Mouse (Mus musculus) embryonic facial prominence, embryonic 12.5 days (tissue): ENCODE measurements around the gene Pafah1b3. TPM values are rescaled to one million over a fixed set of nuclear protein-coding genes. Genes with fewer than 3 reads are reported as not detected.
A peak's percentile ranks its signal among the peaks of the same experiment; 100 is the strongest.
"Not testable (repeated sequence)": the region's sequence is repeated elsewhere in the genome, so short reads cannot be mapped to it uniquely, and the experiment has no call there.

Source experiments
- ATAC-seq: fragments of 200-750 bp; cut with Nextera tagmentation; 2 replicates; pipeline ENCODE4 v1.8.0; 2017; ENCODE audit not compliant: insufficient number of reproducible peaks, insufficient read depth, low FRiP score, low TSS enrichment
- H3K27ac ChIP-seq: fragments of 300-500 bp; sonication (generic); 2 replicates; pipeline ENCODE4 v1.5.1; 2016; ENCODE audit warnings: mild to moderate bottlenecking
- H3K27me3 ChIP-seq: fragments of 300-500 bp; sonication (generic); 2 replicates; pipeline ENCODE4 v1.6.1; 2016; ENCODE audit warnings: mild to moderate bottlenecking, moderate library complexity
- H3K36me3 ChIP-seq: fragments of 300-500 bp; sonication (generic); 2 replicates; pipeline ENCODE4 v1.6.1; 2016; ENCODE audit warnings: mild to moderate bottlenecking
- H3K4me1 ChIP-seq: fragments of 300-500 bp; sonication (generic); 2 replicates; pipeline ENCODE4 v1.6.1; 2016
- H3K4me2 ChIP-seq: fragments of 300-500 bp; sonication (generic); replicated peaks from 2 replicates; pipeline ENCODE4 v1.6.1; 2016; ENCODE audit warnings: mild to moderate bottlenecking, moderate library complexity
- H3K4me3 ChIP-seq: fragments of 300-500 bp; sonication (generic); 2 replicates; pipeline ENCODE4 v1.5.1; 2016; ENCODE audit warnings: mild to moderate bottlenecking
- H3K9ac ChIP-seq: fragments of 300-500 bp; sonication (generic); 2 replicates; pipeline ENCODE4 v1.6.1; 2016; ENCODE audit warnings: mild to moderate bottlenecking, moderate library complexity
- H3K9me3 ChIP-seq: fragments of 300-500 bp; sonication (generic); 2 replicates; pipeline ENCODE4 v1.6.1; 2016; ENCODE audit warnings: mild to moderate bottlenecking, moderate library complexity
- WGBS: fragments of 180-500 bp; shearing (Covaris S2); methylation state at CpG from one replicate; pipeline ENCODE4 v1.1.7; 2016; 5-methylcytosine and 5-hydroxymethylcytosine counted together
- polyA plus RNA-seq: library from polyadenylated mRNA; unstranded; fragments of >200 nt; fragmentation: Nextera tagmentation; extraction: Ambion mirVana; gene quantifications from 2 replicates; pipeline ENCODE4 v1.2.1, GENCODE M21; 2016

The Pafah1b3 gene
- polyA plus RNA-seq, 1 experiment from 2014 or later, result 317 TPM

DNA sequence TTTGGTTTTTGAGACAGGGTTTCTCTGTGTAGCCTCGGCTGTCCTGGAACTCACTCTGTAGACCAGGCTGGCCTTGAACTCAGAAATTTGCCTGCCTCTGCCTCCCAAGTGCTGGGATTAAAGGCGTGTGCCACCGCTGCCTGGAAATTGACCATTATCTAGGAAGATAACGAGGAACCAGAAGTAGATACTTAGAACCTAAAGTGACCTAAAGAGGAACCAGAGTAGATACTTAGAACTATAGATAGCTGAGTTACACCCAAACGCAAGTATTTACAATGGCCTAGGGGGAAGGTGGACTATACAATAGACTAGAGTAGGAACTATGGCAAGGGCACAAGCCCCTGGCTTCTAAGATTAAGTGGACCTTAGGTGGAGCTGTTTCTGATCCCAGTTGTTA lies 32.0 kb downstream of the Pafah1b3 start:
- not testable (repeated sequence) for H3K9me3 ChIP-seq, H3K27ac ChIP-seq, H3K4me2 ChIP-seq, H3K9ac ChIP-seq, H3K4me3 ChIP-seq, H3K27me3 ChIP-seq, H3K36me3 ChIP-seq, ATAC-seq
- peaks cover 25% of the 10 kb centered on the region for H3K4me1 ChIP-seq
- WGBS, result 86% methylated on average over 5 of the region's 5 CpGs

DNA sequence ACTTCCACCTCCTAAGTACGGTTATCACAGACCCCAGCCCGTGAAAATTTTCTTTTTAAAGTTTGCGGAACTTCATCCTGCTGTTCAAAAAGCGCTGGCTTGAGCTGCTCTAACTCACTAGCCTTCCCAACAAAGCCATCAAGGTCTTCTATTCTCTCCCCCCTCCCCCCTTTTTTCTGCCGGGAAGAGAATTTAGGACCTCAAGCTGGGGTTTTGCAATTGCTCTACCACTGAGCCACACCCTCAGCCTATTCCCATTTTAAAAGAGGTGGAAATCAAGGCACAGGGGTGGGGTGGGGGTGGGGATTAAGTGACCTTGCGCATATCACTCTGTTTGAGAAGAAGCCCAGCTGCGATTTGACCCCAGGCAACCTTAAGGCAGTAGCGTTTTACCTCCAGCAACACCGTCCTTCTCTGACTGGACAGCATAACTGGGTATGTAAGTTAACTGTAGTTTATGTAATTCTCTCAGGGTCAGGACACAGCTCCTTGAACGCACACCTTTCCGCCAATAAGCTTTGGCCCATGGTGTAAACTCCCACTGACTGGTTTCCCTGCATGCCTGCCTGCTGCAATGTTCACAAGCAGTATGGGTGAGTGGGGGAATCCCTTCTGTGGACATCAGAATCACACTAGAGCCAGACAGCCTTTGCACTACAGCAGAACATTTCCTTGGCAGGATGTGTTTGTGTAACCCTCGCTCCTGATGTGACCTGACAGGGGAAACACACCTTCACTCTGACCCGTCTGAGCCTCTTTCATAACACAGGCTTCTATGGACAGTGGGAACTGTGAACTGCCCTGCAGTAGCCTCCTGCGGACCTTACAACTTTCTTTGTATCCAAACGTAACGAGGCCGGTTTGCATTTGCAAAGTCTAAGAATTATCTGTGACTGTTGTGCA lies 33.6 kb downstream of the Pafah1b3 start:
- H3K4me3 ChIP-seq, result no peak overlapping the region
- H3K9me3 ChIP-seq, result no peaks in the 10 kb centered on the region
- 23% methylated on average over 17 of the region's 17 CpGs for WGBS
- ATAC-seq, result no peak
- no peak overlapping the region for H3K27ac ChIP-seq
- H3K9ac ChIP-seq, result no peak overlapping the region
- H3K36me3 ChIP-seq, result no peaks in the 10 kb centered on the region
- H3K27me3 ChIP-seq, result no peaks in the 10 kb centered on the region
- peaks cover 13% of the 10 kb centered on the region; the same call in 1 of the 2 replicates for H3K4me1 ChIP-seq
- H3K4me2 ChIP-seq, result no peak overlapping the region

DNA sequence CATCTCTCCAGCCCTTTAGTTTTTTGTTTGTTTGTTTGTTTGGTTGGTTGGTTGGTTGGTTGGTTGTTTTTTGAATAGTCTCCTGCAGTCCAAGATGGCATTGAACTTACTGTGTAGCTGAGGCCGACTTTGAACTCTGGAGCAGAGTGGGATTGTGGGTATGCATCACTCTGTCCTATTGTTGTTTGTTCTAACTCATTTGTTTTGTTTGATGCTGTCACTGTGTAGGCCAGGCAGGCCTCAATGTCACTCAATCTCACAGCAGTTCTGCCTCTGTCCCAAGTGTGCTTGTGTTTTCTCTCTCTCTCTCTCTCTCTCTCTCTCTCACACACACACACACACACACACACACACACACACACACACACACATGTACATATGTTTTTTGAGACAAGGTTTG lies 35.9 kb downstream of the Pafah1b3 start:
- H3K4me3 ChIP-seq, result no peak overlapping the region
- no peaks in the 10 kb centered on the region for H3K9me3 ChIP-seq
- no peak overlapping the region for H3K4me2 ChIP-seq
- no peaks in the 10 kb centered on the region for H3K36me3 ChIP-seq
- ATAC-seq, result no peak
- H3K27me3 ChIP-seq, result no peaks in the 10 kb centered on the region
- H3K27ac ChIP-seq, result no peak overlapping the region
- 75% methylated on average over 1 of the region's 1 CpGs for WGBS
- no peak overlapping the region for H3K9ac ChIP-seq
- peaks cover 7% of the 10 kb centered on the region; the same call in 1 of the 2 replicates for H3K4me1 ChIP-seq

DNA sequence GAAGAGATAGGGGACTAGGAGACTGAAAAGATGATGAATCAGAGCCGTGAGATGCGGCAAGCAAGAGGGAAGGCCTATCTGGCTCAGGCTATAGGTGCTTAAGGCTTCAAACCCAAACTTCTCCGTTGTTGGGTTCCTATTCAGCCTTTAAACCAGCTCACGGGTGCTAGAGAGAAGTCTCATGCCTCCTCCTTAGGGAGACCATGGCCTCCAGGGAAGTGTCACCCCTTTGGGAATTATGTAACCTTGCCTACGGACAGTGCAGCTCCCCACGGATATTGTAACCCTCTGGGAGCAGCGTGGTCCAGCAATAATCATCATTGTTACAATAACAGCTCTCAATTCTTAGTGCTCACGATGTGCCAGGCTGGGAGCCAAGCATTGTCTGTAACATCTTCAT lies 46.0 kb downstream of the Pafah1b3 start:
- H3K9me3 ChIP-seq, result no peaks in the 10 kb centered on the region
- peaks cover 30% of the 10 kb centered on the region for H3K4me1 ChIP-seq
- no peak for ATAC-seq
- WGBS, result 12% methylated on average over 8 of the region's 8 CpGs
- peak overlapping the region; percentile 81 for H3K9ac ChIP-seq
- no peaks in the 10 kb centered on the region for H3K36me3 ChIP-seq
- H3K4me3 ChIP-seq, result peak overlapping the region; percentile 72
- no peaks in the 10 kb centered on the region for H3K27me3 ChIP-seq
- H3K4me2 ChIP-seq, result peak overlapping the region; percentile 97
- peak overlapping the region; percentile 99 for H3K27ac ChIP-seq

DNA sequence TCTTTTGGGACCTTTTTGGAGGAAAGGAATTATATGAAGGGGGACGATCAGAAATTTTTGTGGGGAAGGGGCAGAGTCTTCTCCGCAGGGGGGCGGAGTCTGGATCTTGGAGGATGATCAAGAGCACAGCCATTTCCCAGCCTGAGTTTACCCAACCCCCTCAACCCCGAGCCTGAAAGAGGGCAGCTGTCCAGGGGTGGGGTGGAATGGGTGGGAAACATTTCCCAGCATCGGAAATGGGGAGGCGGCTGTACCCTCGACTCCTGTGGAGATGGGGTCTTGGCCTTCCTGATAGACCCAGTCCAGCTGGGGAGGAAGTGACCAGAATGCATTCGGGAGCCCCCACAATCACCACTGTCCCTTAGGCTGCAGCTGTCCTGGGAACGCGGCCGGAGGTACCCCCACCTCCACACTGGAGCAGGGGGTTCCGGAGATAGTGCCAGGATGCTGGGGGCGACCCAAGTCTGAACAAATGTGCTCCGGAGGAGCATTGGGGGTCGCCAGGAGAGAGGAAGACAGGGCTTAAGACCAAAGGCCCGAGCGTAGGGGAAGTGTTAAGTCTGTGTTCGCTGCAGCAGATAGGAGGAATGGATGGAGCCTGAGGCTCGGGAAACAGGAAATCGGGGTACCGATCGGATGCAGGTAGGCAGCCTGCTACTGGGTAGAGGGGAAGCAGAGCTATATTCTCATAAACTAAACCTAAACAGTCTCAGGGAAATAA lies 46.6 kb downstream of the Pafah1b3 start:
- no peak; the same call in 1 of the 2 replicates for ATAC-seq
- Histone ChIP-seq H3K4me2 (peak overlapping the region; percentile 97), H3K9ac (peak overlapping the region; percentile 81), H3K4me3 (peak overlapping the region; percentile 72), H3K27me3 (no peaks in the 10 kb centered on the region), H3K36me3 (no peaks in the 10 kb centered on the region), H3K4me1 (peaks cover 36% of the 10 kb centered on the region), H3K27ac (peak overlapping the region; percentile 99), H3K9me3 (no peaks in the 10 kb centered on the region)
- 2% methylated on average over 22 of the region's 22 CpGs for WGBS

DNA sequence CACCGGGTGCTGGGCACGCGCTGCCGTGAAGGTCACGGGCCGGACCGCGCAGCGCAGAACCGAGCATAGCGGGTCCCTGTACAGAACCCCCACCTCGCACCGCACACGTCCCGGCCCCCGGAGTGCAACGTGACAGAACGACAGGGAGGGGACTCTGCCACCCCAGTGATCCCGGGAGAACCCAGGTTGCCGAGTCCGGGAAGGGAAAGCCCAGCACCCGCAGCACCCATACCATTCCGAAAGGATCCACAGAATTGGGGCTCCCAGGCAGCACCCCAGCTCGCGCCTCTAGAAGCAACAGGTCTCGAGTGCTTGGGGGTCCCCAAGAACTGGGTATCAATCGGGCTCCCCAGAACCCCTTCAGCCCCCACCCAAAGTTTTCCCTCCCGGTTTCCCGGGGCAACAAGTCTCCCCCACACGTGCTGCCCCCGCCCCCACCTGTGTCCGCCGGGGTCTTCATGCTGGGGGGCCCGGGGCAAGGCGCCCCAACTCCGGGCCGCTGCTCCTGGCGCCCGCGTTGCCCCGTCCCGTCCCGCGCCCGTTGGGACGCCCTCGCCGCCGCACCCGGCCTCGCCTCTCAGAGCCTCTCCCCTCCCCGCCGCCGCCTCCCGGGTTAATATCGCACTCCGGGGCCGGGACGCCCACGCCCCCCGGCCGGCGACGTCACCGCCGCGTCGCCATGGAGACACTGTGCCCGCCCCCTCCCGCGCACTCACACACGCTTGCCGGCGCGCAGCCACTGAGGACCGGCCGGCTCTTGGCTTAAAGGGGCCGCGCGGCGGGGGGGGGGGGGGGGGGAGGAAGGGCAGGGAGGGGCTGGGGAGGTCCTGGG lies 47.4 kb downstream of the Pafah1b3 start, which contains the start of gene Erf:
Gene Erf (minus strand): TSS at position 621 of the 832 bp plus-strand sequence.
- Histone ChIP-seq H3K9me3 (no peaks in the 10 kb centered on the region), H3K4me2 (peak within 1 kb of the TSS; percentile 97), H3K27me3 (no peaks in the 10 kb centered on the region), H3K36me3 (peaks cover 7% of the 10 kb centered on the region; the same call in 1 of the 2 replicates), H3K4me3 (peak within 1 kb of the TSS; percentile 72), H3K9ac (peak within 1 kb of the TSS; percentile 81), H3K27ac (peak within 1 kb of the TSS; percentile 99), H3K4me1 (peaks cover 44% of the 10 kb centered on the region)
- ATAC-seq, result peak; percentile 67
- 1% methylated on average over 76 of the region's 81 CpGs for WGBS

DNA sequence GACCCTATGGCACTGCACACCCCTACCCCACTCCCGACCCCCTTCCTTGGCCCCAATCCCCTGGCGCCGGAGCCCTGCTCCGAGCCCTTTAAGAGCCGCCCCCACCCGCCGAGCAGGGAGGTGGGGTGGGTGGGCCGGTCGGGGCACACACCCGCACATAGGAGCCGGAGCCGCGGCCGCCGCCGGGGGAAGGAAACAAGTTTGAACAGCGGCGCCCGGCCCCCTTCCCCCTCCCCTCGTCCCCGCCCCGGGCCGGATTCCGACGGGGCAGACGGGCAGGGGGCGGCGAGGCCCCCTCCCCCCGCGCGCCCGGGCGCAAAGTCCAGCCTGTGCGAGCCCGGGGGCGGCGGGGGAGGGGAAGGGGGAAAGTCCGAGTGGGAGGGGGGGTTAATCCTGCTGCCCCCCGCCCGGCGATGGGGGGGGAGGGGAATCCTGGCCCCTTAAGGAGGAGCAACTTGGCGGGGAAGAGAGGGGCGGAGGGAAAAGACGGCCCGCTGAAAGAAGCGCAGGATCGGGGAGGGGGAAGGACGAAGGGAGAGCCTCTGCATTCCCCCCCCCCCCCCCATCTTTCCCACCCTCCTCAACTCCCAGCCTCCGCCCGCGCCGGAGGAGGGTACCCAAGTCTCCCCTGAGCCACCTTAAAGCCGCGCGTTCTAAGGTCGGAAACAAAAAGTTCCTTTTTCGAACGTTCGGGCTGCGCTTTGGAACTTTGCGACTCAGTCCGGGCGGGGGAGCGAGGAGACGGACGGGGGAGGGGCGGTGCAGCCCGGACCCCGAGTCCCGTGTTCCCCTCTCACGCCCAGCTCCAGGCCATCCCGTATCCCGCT lies 48.3 kb downstream of the Pafah1b3 start:
- Histone ChIP-seq H3K9me3 (no peaks in the 10 kb centered on the region), H3K4me1 (peaks cover 49% of the 10 kb centered on the region), H3K4me2 (peak overlapping the region; percentile 97), H3K4me3 (peak overlapping the region; percentile 72), H3K27ac (peak overlapping the region; percentile 99), H3K9ac (peak overlapping the region; percentile 81), H3K27me3 (no peaks in the 10 kb centered on the region), H3K36me3 (peaks cover 16% of the 10 kb centered on the region)
- peak; percentile 43 for ATAC-seq
- WGBS, result 1% methylated on average over 52 of the region's 73 CpGs

DNA sequence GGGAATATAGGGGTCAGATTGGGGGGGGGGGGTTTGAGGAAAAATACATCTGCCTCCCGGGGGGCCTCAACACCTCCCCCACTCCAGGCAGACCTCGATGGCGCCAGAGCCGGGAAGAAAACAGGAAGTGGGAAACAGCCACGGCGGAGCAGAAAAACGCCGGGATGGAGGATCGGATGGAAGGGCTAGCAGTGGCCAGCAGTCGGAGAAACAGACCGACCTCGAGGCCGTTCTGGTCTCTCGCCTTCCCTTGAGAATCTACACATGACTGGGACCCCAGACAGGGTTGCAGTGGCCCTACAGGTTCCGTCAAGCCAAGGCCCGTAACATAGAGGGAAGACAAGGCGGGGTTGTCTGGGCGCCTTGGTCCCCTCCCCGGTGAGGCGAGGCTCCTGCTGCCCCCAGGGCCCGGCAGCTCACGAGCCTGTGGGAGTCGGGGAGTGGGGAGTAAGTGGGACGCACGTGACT lies 48.9 kb downstream of the Pafah1b3 start:
- under 1% methylated on average over 24 of the region's 25 CpGs for WGBS

DNA sequence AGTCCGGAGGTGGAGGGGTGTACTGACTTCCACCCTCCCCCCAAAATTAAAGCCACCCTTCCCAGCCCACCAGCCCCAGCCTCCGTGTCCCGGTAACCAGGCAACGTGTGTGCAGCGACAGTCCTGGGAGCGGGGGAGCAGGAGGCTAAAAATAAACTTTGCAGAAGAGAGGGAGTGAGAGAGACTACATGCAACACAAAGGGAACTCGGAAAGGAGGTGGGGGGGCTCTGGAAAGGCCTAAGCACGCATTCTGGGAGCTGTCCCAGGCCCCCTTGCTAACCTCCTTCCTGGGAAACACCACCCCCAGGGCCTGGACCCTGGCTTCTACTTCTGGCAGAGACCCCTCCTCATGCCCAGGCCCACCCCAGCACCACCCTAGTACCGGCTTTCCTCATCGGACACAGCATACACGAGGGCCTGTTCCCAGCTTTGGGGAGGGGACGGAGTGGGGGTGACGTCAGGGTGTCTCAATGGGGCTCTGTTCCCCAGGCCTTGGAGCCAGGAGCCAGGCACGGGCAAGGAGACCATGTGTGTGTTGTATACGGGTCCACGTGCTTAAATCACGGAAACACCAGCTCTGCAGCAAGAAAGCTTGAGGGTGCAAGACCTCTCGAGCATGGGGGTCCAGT lies 49.7 kb downstream of the Pafah1b3 start:
- Histone ChIP-seq H3K9me3 (no peaks in the 10 kb centered on the region), H3K4me3 (peak overlapping the region; percentile 72), H3K9ac (peak overlapping the region; percentile 81), H3K27me3 (no peaks in the 10 kb centered on the region), H3K27ac (peak overlapping the region; percentile 99), H3K4me2 (peak overlapping the region; percentile 97), H3K4me1 (peaks cover 49% of the 10 kb centered on the region), H3K36me3 (peaks cover 27% of the 10 kb centered on the region)
- no peak for ATAC-seq
- WGBS, result 2% methylated on average over 18 of the region's 18 CpGs

More for the DNA sequence above, 48.9 kb downstream of the Pafah1b3 start:
- Histone ChIP-seq H3K4me2 (peak overlapping the region; percentile 97), H3K9me3 (no peaks in the 10 kb centered on the region), H3K9ac (peak overlapping the region; percentile 81), H3K27me3 (no peaks in the 10 kb centered on the region), H3K36me3 (peaks cover 22% of the 10 kb centered on the region), H3K27ac (peak overlapping the region; percentile 99), H3K4me3 (peak overlapping the region; percentile 72), H3K4me1 (peaks cover 49% of the 10 kb centered on the region)
- peak; percentile 4; the same call in 1 of the 2 replicates for ATAC-seq

DNA sequence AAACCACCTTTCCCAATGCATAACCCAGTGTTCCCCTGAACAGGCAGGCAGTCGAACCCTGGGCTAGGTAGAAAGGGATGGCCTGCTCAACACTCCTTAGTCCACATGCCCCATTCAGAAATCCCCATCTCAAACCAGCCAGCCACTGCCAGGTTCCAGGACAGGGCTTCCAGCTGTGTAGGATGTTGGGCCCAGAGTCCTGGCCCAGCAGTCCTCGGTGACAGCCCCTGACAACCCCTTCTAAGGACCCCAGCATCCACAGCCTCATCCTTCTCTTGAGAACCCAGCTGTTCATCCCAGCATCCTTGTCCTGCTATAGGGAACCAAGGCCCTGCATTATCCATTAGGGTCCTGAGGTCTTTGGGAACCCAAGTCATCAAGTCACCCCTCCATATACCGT lies 50.3 kb downstream of the Pafah1b3 start:
- no peak for ATAC-seq
- H3K36me3 ChIP-seq, result peaks cover 33% of the 10 kb centered on the region
- 26% methylated on average over 3 of the region's 3 CpGs for WGBS

More for the DNA sequence above, 50.3 kb downstream of the Pafah1b3 start:
- H3K9ac ChIP-seq, result peak overlapping the region; percentile 81
- H3K27me3 ChIP-seq, result no peaks in the 10 kb centered on the region
- peak overlapping the region; percentile 99 for H3K27ac ChIP-seq
- H3K4me2 ChIP-seq, result peak overlapping the region; percentile 97
- H3K4me3 ChIP-seq, result peak overlapping the region; percentile 72
- peaks cover 49% of the 10 kb centered on the region for H3K4me1 ChIP-seq
- H3K9me3 ChIP-seq, result no peaks in the 10 kb centered on the region
